Mouse (Mus musculus) G1E (cell line): Measurements from ENCODE around the gene Ltbp1. TPM values are rescaled to one million over a fixed set of nuclear protein-coding genes. Genes with fewer than 3 reads are reported as not detected.

Experiments used
- ATAC-seq: 2 replicates; pipeline ENCODE4 v1.8.0; 2016; ENCODE audit warnings: mild to moderate bottlenecking; ENCODE audit not compliant: insufficient number of reproducible peaks, poor library complexity, low FRiP score, severe bottlenecking; ENCODE audit errors: extremely low read depth
- DNase-seq: peaks from one replicate; pipeline ENCODE4 v3.0.0; 2012; ENCODE audit warnings: low spot score
- H3K27me3 ChIP-seq: 2 replicates; pipeline ENCODE4 v1.6.1; 2012; ENCODE audit warnings: mild to moderate bottlenecking, low read length, inconsistent platforms; ENCODE audit not compliant: insufficient read depth
- H3K36me3 ChIP-seq: replicated peaks from 2 replicates; pipeline ENCODE3; 2012; ENCODE audit warnings: mild to moderate bottlenecking, inconsistent platforms
- H3K4me1 ChIP-seq: 2 replicates; pipeline ENCODE4 v1.6.1; 2012; ENCODE audit warnings: low read depth, low read length, inconsistent platforms, mixed read lengths; ENCODE audit not compliant: insufficient read depth
- H3K4me3 ChIP-seq: 2 replicates; pipeline ENCODE4 v1.5.1; 2012; ENCODE audit warnings: low read depth, mild to moderate bottlenecking, inconsistent platforms, low read length, moderate library complexity, mixed read lengths
- H3K9me3 ChIP-seq: replicated peaks from 2 replicates; pipeline ENCODE4 v1.6.1; 2012; ENCODE audit warnings: inconsistent platforms
- CTCF ChIP-seq: IDR thresholded peaks from 2 replicates; pipeline ENCODE4 v1.5.1; 2012; ENCODE audit warnings: low read depth, low read length, inconsistent platforms, mixed read lengths
- GATA1 ChIP-seq: IDR thresholded peaks from 2 replicates; pipeline ENCODE4 v1.6.1; 2012; ENCODE audit warnings: borderline replicate concordance, low read length, inconsistent platforms, mixed read lengths
- GATA2 ChIP-seq: IDR thresholded peaks from 2 replicates; pipeline ENCODE4 v1.6.1; 2012; ENCODE audit warnings: low read depth, low read length, inconsistent platforms, borderline replicate concordance
- POLR2AphosphoS5 ChIP-seq: IDR thresholded peaks from 2 replicates; pipeline ENCODE4 v1.6.1; 2012; ENCODE audit warnings: low read depth, low read length, inconsistent platforms; ENCODE audit not compliant: insufficient replicate concordance
- TAL1 ChIP-seq: conservative IDR thresholded peaks from 2 replicates; pipeline ENCODE4 v1.6.1; 2012; ENCODE audit warnings: low read depth, low read length, inconsistent platforms, mixed read lengths
- polyA plus RNA-seq: library from polyadenylated mRNA; stranded (reverse); fragments of >175 nt; gene quantifications from 2 replicates; pipeline ENCODE4 v1.2.3, GENCODE M21; 2012
- total RNA-seq, 2 experiments: library from RNA; stranded (forward) in 1 of 2; stranded (reverse) in 1 of 2; fragments of 200-1000 nt in 1 of 2; fragments of >200 nt in 1 of 2; fragmentation: Nextera tagmentation in 1 of 2; gene quantifications; 2 replicates each; pipeline ENCODE4 v1.2.3; 2014 to 2017

Ltbp1 gene
- total and polyA plus RNA-seq, 3 experiments: 0.05 TPM; not detected in 2

DNA sequence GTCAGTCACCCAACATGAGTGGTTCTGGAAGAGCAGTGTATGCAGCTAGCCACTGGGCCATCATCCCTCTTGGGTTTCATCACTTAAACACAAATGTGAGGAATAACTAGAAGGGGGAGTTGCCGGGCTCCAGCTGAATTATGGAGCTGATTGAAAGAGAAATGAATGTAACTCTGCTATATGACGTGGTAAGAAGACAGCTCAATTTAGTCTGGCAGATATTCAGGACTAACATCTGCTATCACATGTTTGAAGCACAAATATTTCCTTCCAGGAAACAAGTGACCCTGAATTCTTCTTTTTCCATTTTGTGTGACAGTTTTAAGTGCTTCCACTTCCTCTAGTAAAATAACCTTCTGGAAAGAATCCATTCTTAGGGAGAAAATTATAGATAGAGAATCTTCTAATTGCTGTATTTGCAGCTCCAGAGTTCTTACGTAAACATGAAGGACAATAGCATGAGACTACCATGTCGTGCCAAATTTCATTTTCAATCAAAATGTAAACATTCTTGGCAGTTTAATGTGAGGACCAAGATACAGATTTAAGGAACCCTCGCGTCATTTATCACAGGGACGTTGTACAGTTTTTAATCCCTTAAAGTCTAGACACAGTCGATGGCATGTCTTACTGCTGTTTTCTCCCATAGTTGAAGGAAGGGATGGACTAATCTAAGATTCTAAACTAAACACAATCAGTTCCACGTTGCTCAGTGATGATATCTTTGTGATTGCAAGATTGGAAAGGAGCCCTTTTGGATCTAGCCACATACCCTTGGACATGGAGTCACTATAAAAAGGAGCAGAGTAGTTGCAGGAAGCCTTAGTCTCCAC lies 279.7 kb downstream of the Ltbp1 start:
- H3K9me3 ChIP-seq: peaks cover 23% of the 10 kb centered on the region
- no peaks in the 10 kb centered on the region for H3K36me3 ChIP-seq
- H3K27me3 ChIP-seq: no peaks in the 10 kb centered on the region
- no peak overlapping the region for H3K4me3 ChIP-seq
- DNase-seq: no peak
- TF ChIP-seq POLR2AphosphoS5: no peak
- TF ChIP-seq TAL1: no peak
- no peaks in the 10 kb centered on the region for H3K4me1 ChIP-seq
- ATAC-seq: no peak

DNA sequence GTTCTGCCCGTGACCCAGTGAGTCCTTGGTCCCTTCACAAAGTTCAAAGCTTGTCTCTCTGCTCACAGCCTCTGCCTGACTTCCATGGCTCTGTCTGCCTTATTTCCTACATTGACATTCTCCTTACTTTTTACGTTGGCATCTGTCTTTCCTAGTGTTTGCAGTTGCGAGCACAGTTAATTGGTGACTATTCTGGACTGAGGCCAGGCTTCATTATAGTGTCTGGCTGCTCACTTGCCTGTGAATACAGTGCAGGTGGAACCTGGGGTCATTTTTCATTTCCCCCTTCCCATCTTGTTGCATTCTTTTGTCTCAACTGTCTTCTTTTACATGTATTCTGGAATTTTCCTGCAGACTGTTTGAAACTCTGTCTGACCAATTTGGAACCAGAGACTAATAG lies 287.6 kb downstream of the Ltbp1 start:
- Histone ChIP-seq H3K27me3 (no peaks in the 10 kb centered on the region), H3K36me3 (no peaks in the 10 kb centered on the region), H3K4me1 (no peaks in the 10 kb centered on the region), H3K9me3 (peaks cover 31% of the 10 kb centered on the region), H3K4me3 (no peak overlapping the region)
- TF ChIP-seq CTCF (no peak), GATA2 (no peak), GATA1 (no peak), POLR2AphosphoS5 (no peak), TAL1 (no peak)
- DNase-seq (no peak), ATAC-seq (no peak)

DNA sequence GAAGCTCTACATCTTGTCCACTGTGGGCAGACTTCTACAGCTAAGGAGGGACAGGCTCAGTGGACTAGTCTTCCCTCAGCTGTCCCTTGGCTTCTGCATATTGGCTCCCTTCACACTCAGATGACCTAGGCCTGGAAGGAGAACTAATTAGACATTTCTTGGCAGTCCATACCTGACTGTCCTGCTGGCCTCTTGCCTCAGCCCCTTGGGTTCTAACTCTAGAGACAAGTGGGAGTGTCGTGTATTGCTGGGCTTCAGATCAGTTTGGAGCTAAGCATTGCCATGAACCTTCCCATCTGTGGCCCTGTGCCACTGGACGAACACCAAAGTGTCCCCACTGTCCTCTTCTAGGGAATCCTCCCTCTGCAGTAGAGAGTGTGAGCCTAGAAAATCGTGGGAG lies 288.4 kb downstream of the Ltbp1 start:
- peaks cover 34% of the 10 kb centered on the region for H3K9me3 ChIP-seq
- TF ChIP-seq GATA2 (no peak), GATA1 (no peak), POLR2AphosphoS5 (no peak), CTCF (no peak), TAL1 (no peak)
- no peaks in the 10 kb centered on the region for H3K36me3 ChIP-seq
- no peaks in the 10 kb centered on the region for H3K4me1 ChIP-seq
- ATAC-seq (no peak), DNase-seq (no peak)
- no peaks in the 10 kb centered on the region for H3K27me3 ChIP-seq
- no peak overlapping the region for H3K4me3 ChIP-seq

DNA sequence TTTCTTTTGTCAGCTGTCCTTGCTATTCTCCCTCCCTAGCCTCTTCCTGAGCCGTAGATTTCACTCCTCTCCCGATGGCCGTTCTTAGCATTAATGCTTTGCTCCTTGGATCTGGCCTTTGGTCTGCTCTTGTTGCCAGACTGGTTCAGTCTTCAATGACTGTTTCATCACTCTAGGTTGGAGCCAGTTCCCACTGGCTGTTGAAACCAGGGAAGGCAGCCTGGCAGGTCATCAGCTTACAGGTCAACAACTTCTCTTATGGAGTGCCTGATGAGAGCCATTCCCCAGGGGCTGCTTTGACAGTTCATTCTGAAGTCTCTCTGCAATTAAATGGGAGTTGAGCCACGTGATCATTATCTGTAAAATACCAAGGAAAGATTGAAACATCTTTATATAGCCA lies 295.5 kb downstream of the Ltbp1 start:
- Histone ChIP-seq H3K9me3 (peaks cover 25% of the 10 kb centered on the region), H3K27me3 (no peaks in the 10 kb centered on the region), H3K4me1 (no peaks in the 10 kb centered on the region), H3K36me3 (no peaks in the 10 kb centered on the region), H3K4me3 (no peak overlapping the region)
- ATAC-seq: no peak
- no peak for TF ChIP-seq CTCF
- no peak for TF ChIP-seq POLR2AphosphoS5
- no peak for TF ChIP-seq TAL1
- TF ChIP-seq GATA2: no peak
- TF ChIP-seq GATA1: no peak
- no peak for DNase-seq

DNA sequence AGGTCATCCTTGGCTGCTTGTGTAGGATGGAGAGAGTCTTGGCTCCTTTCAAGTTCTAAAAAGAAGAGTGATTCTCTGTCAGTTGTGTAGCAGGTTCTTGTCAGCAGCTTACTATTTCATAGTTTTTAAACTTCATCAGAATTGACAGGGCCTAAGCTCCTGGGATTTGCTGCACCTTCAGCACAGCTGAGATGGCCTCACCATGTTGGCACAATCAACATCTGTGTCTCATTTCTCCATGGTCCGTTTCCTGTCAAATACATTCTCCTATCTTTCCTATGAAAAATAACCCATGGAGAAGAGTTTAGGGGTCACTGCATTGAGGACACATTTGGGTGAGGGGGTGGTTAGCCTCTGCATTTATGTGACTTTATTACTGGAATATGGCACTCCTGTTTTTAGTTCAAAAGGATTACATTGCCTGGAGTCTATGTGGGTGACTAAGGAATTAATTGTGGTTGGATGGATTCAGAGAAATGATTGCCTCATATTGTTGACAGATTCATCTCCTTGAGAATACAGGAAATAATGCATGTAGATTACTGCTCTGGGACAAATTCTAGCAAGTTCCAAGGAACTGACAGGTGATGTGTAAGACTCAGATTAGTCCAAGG lies 299.5 kb downstream of the Ltbp1 start:
- DNase-seq (no peak), ATAC-seq (no peak)
- no peaks in the 10 kb centered on the region for H3K36me3 ChIP-seq

DNA sequence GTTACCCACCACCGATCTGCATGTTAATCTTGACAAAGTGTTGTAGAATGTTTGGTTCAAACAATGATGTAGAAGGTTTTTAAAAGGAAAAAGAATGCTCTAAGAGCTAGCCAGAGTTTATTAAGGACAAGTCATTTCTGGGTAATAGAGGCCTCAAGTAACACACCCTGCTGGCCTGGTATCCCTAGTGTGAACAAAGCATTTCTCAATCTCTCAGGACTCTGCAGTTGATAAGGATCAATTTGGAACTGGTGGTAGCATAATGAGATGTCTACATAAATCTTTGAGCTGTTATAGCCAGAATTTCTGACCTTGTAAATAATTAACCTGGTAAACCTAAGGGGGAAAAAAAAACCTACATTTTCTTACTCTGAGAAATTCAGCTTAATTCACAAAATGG lies 300.3 kb downstream of the Ltbp1 start:
- H3K36me3 ChIP-seq: no peaks in the 10 kb centered on the region
- DNase-seq: no peak
- no peak for ATAC-seq

More for the DNA sequence above, 299.5 kb downstream of the Ltbp1 start:
- Histone ChIP-seq H3K9me3 (peaks cover 18% of the 10 kb centered on the region), H3K4me3 (no peak overlapping the region), H3K4me1 (no peaks in the 10 kb centered on the region), H3K27me3 (no peaks in the 10 kb centered on the region)
- TF ChIP-seq GATA2 (no peak), GATA1 (no peak), CTCF (no peak), POLR2AphosphoS5 (no peak), TAL1 (no peak)

More for the DNA sequence above, 300.3 kb downstream of the Ltbp1 start:
- no peak overlapping the region for H3K4me3 ChIP-seq
- H3K27me3 ChIP-seq: no peaks in the 10 kb centered on the region
- no peaks in the 10 kb centered on the region for H3K4me1 ChIP-seq
- TF ChIP-seq TAL1: no peak
- TF ChIP-seq GATA1: no peak
- no peak for TF ChIP-seq POLR2AphosphoS5
- no peak for TF ChIP-seq GATA2
- no peak for TF ChIP-seq CTCF
- H3K9me3 ChIP-seq: peaks cover 20% of the 10 kb centered on the region
